Mouse (Mus musculus) adrenal gland, postnatal 36 days (tissue): Measurements from ENCODE around the gene Cxcl10. TPM values are rescaled to one million over a fixed set of nuclear protein-coding genes. Genes with fewer than 3 reads are reported as not detected.
A peak's percentile ranks its signal among the peaks of the same experiment; 100 is the strongest.

ENCODE experiments used
- DNase-seq, 2 experiments: peaks; one replicate each; pipeline ENCODE4 v3.0.0; 2021; ENCODE audit warnings: mixed read lengths in 1 of 2
- total RNA-seq, 2 experiments: library from RNA; stranded (reverse); gene quantifications; 2 replicates each; pipeline ENCODE4 v1.2.3; 2021

The Cxcl10 gene
- total RNA-seq, 2 experiments from 2014 or later: 0.43 to 1.2 TPM

GRCm38 (mm10) chr5:92318596-92318995 lies 30.1 kb downstream of the Cxcl10 start:
- DNase-seq: no peak

GRCm38 (mm10) chr5:92318119-92318518 lies 30.6 kb downstream of the Cxcl10 start:
- no peak for DNase-seq

- DNase-seq: no peak
Observed at GRCm38 (mm10) chr5:92313776-92314175, 34.9 kb downstream of the Cxcl10 start.

GRCm38 (mm10) chr5:92312046-92312715 lies 36.5 kb downstream of the Cxcl10 start:
- peak; percentile 85 to 90 for DNase-seq

- peak; percentile 94 to 95 for DNase-seq
Observed at GRCm38 (mm10) chr5:92309681-92310511, 38.8 kb downstream of the Cxcl10 start, which contains the start of gene Sdad1. Gene Sdad1, minus strand, starts transcription at chr5:92310479.

- peak in 1 of 2 experiments; percentile 19 for DNase-seq
Observed at GRCm38 (mm10) chr5:92304291-92304690, 44.4 kb downstream of the Cxcl10 start.

GRCm38 (mm10) chr5:92302149-92302840 lies 46.4 kb downstream of the Cxcl10 start:
- no peak for DNase-seq

Other genes with a start within 250 kb of the Cxcl10 start
- 100 to 1,000 TPM in 1 of 2 experiments, 10 to 100 TPM in 1; 93.3 to 104 TPM for gene Uso1, start 211.0 kb downstream of the Cxcl10 start, total RNA-seq
- not detected for gene U90926, start 133.5 kb downstream of the Cxcl10 start, total RNA-seq
- gene Ppef2, start 92.6 kb downstream of the Cxcl10 start, total RNA-seq: not detected
- gene Naaa, start 70.7 kb downstream of the Cxcl10 start, total RNA-seq: 10 to 100 TPM; 17.5 to 19.6 TPM
- gene Sdad1, start 38.4 kb downstream of the Cxcl10 start, total RNA-seq: 10 to 100 TPM; 30.6 to 33.8 TPM
- 1 to 10 TPM; 1.1 to 2.5 TPM for gene Cxcl9, start 20.8 kb downstream of the Cxcl10 start, total RNA-seq
- 10 to 100 TPM; 56.8 to 62.4 TPM for gene Art3, start 17.1 kb downstream of the Cxcl10 start, total RNA-seq
- 10 to 100 TPM; 28.4 to 31.3 TPM for gene Nup54, start 86.3 kb upstream of the Cxcl10 start, total RNA-seq
- 10 to 100 TPM; 50.4 to 74.4 TPM for gene Scarb2, start 157.9 kb upstream of the Cxcl10 start, total RNA-seq
- not detected for gene Fam47e, start 206.2 kb upstream of the Cxcl10 start, total RNA-seq